Mouse (Mus musculus) CH12.LX (cell line): ENCODE measurements around the gene Rfxank. TPM values are rescaled to one million over a fixed set of nuclear protein-coding genes. Genes with fewer than 3 reads are reported as not detected.

Experiments used
- DNase-seq: peaks from one replicate; pipeline ENCODE4 v3.0.0-alpha.2; 2013; ENCODE audit errors: extremely low read depth
- H3K27ac ChIP-seq: 2 replicates; pipeline ENCODE4 v1.5.1; 2012; ENCODE audit warnings: low read depth, mild to moderate bottlenecking, control low read depth, moderate library complexity; ENCODE audit not compliant: insufficient read depth
- H3K27me3 ChIP-seq: replicated peaks from 2 replicates; pipeline ENCODE3; 2012; ENCODE audit warnings: inconsistent platforms
- H3K36me3 ChIP-seq, 2 experiments: replicated peaks in 1 of 2; 2 replicates each; pipeline versions ENCODE3 to v1.6.1; 2012; ENCODE audit warnings: inconsistent platforms in 1 of 2, low read length in 1 of 2, mild to moderate bottlenecking in 1 of 2, mixed read lengths in 1 of 2, moderate library complexity in 1 of 2; ENCODE audit not compliant: control insufficient read depth in 1 of 2, insufficient read depth in 1 of 2
- H3K4me1 ChIP-seq, 2 experiments: 2 replicates each; pipeline ENCODE4 v1.6.1; 2012; ENCODE audit warnings: inconsistent platforms in 1 of 2, moderate library complexity in 1 of 2; ENCODE audit not compliant: insufficient read depth in 2 of 2, control insufficient read depth in 1 of 2
- H3K4me2 ChIP-seq: 2 replicates; pipeline ENCODE4 v1.6.1; 2012; ENCODE audit warnings: low read depth, mild to moderate bottlenecking, control low read depth; ENCODE audit not compliant: poor library complexity, insufficient read depth, severe bottlenecking
- H3K4me3 ChIP-seq, 3 experiments: fragments of 150-350 bp in 1 of 3; sonication (generic) in 1 of 3; replicated peaks in 1 of 3; 2 replicates each; pipeline versions ENCODE3 to v1.5.1; 2011 to 2012; ENCODE audit warnings: low read depth in 2 of 3, low read length in 2 of 3, mild to moderate bottlenecking in 2 of 3, moderate library complexity in 2 of 3, control low read depth in 1 of 3, improper control_type of control experiment in 1 of 3, inconsistent platforms in 1 of 3, mixed read lengths in 1 of 3; ENCODE audit not compliant: poor library complexity in 1 of 3
- H3K79me2 ChIP-seq: replicated peaks from 2 replicates; pipeline ENCODE4 v1.6.1; 2012; ENCODE audit warnings: mild to moderate bottlenecking, moderate library complexity; ENCODE audit not compliant: control insufficient read depth, poor library complexity, insufficient read depth, severe bottlenecking; ENCODE audit errors: extremely low read depth
- H3K9ac ChIP-seq: 2 replicates; pipeline ENCODE4 v1.6.1; 2012; ENCODE audit warnings: low read depth, mild to moderate bottlenecking, control low read depth, moderate library complexity; ENCODE audit not compliant: insufficient read depth
- H3K9me3 ChIP-seq: replicated peaks from 2 replicates; pipeline ENCODE3; 2012; ENCODE audit warnings: low read length, inconsistent platforms, mixed read lengths
- BHLHE40 ChIP-seq: IDR thresholded peaks from 2 replicates; pipeline ENCODE4 v1.6.1; 2011; ENCODE audit warnings: mild to moderate bottlenecking, low read depth, low read length, improper control_type of control experiment
- CHD1 ChIP-seq: IDR thresholded peaks from 2 replicates; pipeline ENCODE4 v1.6.1; 2012; ENCODE audit warnings: low read depth, low read length, improper control_type of control experiment, inconsistent platforms
- CHD2 ChIP-seq: IDR thresholded peaks from 2 replicates; pipeline ENCODE4 v1.6.1; 2011; ENCODE audit warnings: low read length, improper control_type of control experiment
- E2F4 ChIP-seq: IDR thresholded peaks from 2 replicates; pipeline ENCODE4 v1.6.1; 2011; ENCODE audit warnings: low read depth, low read length, improper control_type of control experiment; ENCODE audit not compliant: insufficient replicate concordance
- ELF1 ChIP-seq: IDR thresholded peaks from 2 replicates; pipeline ENCODE4 v1.6.1; 2014; ENCODE audit warnings: low read depth, mild to moderate bottlenecking, inconsistent platforms, low read length, improper control_type of control experiment
- EP300 ChIP-seq: IDR thresholded peaks from 2 replicates; pipeline ENCODE4 v1.6.1; 2011; ENCODE audit warnings: low read length, improper control_type of control experiment
- ETS1 ChIP-seq: conservative IDR thresholded peaks from 2 replicates; pipeline ENCODE4 v1.6.1; 2012; ENCODE audit warnings: low read depth, mild to moderate bottlenecking, inconsistent platforms, low read length, improper control_type of control experiment, moderate library complexity
- IRF4 ChIP-seq: IDR thresholded peaks from 2 replicates; pipeline ENCODE4 v1.6.1; 2014; ENCODE audit warnings: low read depth, mild to moderate bottlenecking, inconsistent platforms, low read length, improper control_type of control experiment
- JUN ChIP-seq: IDR thresholded peaks from 2 replicates; pipeline ENCODE4 v1.6.1; 2011; ENCODE audit warnings: low read depth, mild to moderate bottlenecking, low read length, improper control_type of control experiment, moderate library complexity; ENCODE audit not compliant: insufficient read depth
- KAT2A ChIP-seq: IDR thresholded peaks from 2 replicates; pipeline ENCODE4 v1.6.1; 2012; ENCODE audit warnings: low read length, improper control_type of control experiment, inconsistent platforms; ENCODE audit not compliant: insufficient replicate concordance
- MAX ChIP-seq: IDR thresholded peaks from 2 replicates; pipeline ENCODE4 v1.6.1; 2011; ENCODE audit warnings: low read length, improper control_type of control experiment
- MAZ ChIP-seq: IDR thresholded peaks from 2 replicates; pipeline ENCODE4 v1.6.1; 2012; ENCODE audit warnings: low read depth, mild to moderate bottlenecking, inconsistent platforms, low read length, improper control_type of control experiment, moderate library complexity
- MEF2A ChIP-seq: IDR thresholded peaks from 2 replicates; pipeline ENCODE4 v1.6.1; 2014; ENCODE audit warnings: low read depth, mild to moderate bottlenecking, inconsistent platforms, low read length, improper control_type of control experiment, borderline replicate concordance
- MXI1 ChIP-seq: IDR thresholded peaks from 2 replicates; pipeline ENCODE4 v1.6.1; 2011; ENCODE audit warnings: mild to moderate bottlenecking, low read depth, low read length, improper control_type of control experiment
- MYC ChIP-seq: IDR thresholded peaks from 2 replicates; pipeline ENCODE4 v1.6.1; 2011; ENCODE audit warnings: low read depth, mild to moderate bottlenecking, improper control_type of control experiment, low read length
- NRF1 ChIP-seq: IDR thresholded peaks from 2 replicates; pipeline ENCODE4 v1.6.1; 2014; ENCODE audit warnings: low read depth, mild to moderate bottlenecking, inconsistent platforms, low read length, improper control_type of control experiment, moderate library complexity
- PAX5 ChIP-seq: IDR thresholded peaks from 2 replicates; pipeline ENCODE4 v1.6.1; 2012; ENCODE audit warnings: low read length, inconsistent platforms, mixed read lengths
- POLR2A ChIP-seq: IDR thresholded peaks from 2 replicates; pipeline ENCODE4 v1.6.1; 2011; ENCODE audit warnings: low read depth, mild to moderate bottlenecking, improper control_type of control experiment, low read length
- RAD21 ChIP-seq: IDR thresholded peaks from 2 replicates; pipeline ENCODE4 v1.6.1; 2011; ENCODE audit warnings: low read depth, mild to moderate bottlenecking, low read length, improper control_type of control experiment, moderate library complexity
- RCOR1 ChIP-seq: conservative IDR thresholded peaks from 2 replicates; pipeline ENCODE4 v1.6.1; 2012; ENCODE audit warnings: low read depth, mild to moderate bottlenecking, inconsistent platforms, low read length, improper control_type of control experiment
- SIN3A ChIP-seq: IDR thresholded peaks from 2 replicates; pipeline ENCODE4 v1.6.1; 2012; ENCODE audit warnings: low read length, improper control_type of control experiment, inconsistent platforms
- TBP ChIP-seq: conservative IDR thresholded peaks from 2 replicates; pipeline ENCODE4 v1.6.1; 2011; ENCODE audit warnings: low read depth, low read length, improper control_type of control experiment
- TCF12 ChIP-seq: IDR thresholded peaks from 2 replicates; pipeline ENCODE4 v1.6.1; 2014; ENCODE audit warnings: low read depth, mild to moderate bottlenecking, inconsistent platforms, low read length, improper control_type of control experiment
- UBTF ChIP-seq: IDR thresholded peaks from 2 replicates; pipeline ENCODE4 v1.6.1; 2012; ENCODE audit warnings: low read depth, mild to moderate bottlenecking, inconsistent platforms, low read length, improper control_type of control experiment, moderate library complexity
- USF1 ChIP-seq: IDR thresholded peaks from 2 replicates; pipeline ENCODE4 v1.6.1; 2014; ENCODE audit warnings: low read depth, mild to moderate bottlenecking, inconsistent platforms, low read length, improper control_type of control experiment
- USF2 ChIP-seq: conservative IDR thresholded peaks from 2 replicates; pipeline ENCODE4 v1.6.1; 2011; ENCODE audit warnings: low read depth, low read length, improper control_type of control experiment
- ZC3H11A ChIP-seq: IDR thresholded peaks from 2 replicates; pipeline ENCODE4 v1.6.1; 2012; ENCODE audit warnings: low read depth, mild to moderate bottlenecking, inconsistent platforms, low read length, improper control_type of control experiment
- ZKSCAN1 ChIP-seq: IDR thresholded peaks from 2 replicates; pipeline ENCODE4 v1.6.1; 2012; ENCODE audit warnings: low read depth, inconsistent platforms, low read length, improper control_type of control experiment, borderline replicate concordance
- ZNF384 ChIP-seq: IDR thresholded peaks from 2 replicates; pipeline ENCODE4 v1.6.1; 2012; ENCODE audit warnings: low read depth, low read length, improper control_type of control experiment, inconsistent platforms
- dilution Hi-C: fragments of 300-500 bp; cut with MboI; formaldehyde crosslinking; loops from 2 replicates; pipeline ENCODE4 v1.14.3; 2020; ENCODE audit warnings: low sequenced_read_pairs; ENCODE audit not compliant: extremely low pct_unique_long_range_greater_than_20kb, extremely low pct_ligation_motif_present
- in situ Hi-C: fragments of 300-500 bp; cut with MboI; formaldehyde crosslinking; loops from 3 replicates; pipeline ENCODE4 v1.14.3; 2019; ENCODE audit warnings: low sequenced_read_pairs, low pct_ligation_motif_present, low pct_unique_long_range_greater_than_20kb, mixed read lengths
- polyA plus RNA-seq: library from polyadenylated mRNA; unstranded; fragments of >175 nt; gene quantifications from 2 replicates; pipeline ENCODE4 v1.2.1, GENCODE M21; 2012; ENCODE audit warnings: low read depth; ENCODE audit not compliant: insufficient read length
- total RNA-seq, 2 experiments: library from RNA; depleted of rRNA; stranded (reverse); fragments of 300-350 nt in 1 of 2; fragments of >200 nt in 1 of 2; gene quantifications; 2 replicates each; pipeline ENCODE4 v1.2.3; 2012 to 2014

The Rfxank gene
- total and polyA plus RNA-seq, 3 experiments = 12.3 to 17.2 (median 13.4) TPM

DNA sequence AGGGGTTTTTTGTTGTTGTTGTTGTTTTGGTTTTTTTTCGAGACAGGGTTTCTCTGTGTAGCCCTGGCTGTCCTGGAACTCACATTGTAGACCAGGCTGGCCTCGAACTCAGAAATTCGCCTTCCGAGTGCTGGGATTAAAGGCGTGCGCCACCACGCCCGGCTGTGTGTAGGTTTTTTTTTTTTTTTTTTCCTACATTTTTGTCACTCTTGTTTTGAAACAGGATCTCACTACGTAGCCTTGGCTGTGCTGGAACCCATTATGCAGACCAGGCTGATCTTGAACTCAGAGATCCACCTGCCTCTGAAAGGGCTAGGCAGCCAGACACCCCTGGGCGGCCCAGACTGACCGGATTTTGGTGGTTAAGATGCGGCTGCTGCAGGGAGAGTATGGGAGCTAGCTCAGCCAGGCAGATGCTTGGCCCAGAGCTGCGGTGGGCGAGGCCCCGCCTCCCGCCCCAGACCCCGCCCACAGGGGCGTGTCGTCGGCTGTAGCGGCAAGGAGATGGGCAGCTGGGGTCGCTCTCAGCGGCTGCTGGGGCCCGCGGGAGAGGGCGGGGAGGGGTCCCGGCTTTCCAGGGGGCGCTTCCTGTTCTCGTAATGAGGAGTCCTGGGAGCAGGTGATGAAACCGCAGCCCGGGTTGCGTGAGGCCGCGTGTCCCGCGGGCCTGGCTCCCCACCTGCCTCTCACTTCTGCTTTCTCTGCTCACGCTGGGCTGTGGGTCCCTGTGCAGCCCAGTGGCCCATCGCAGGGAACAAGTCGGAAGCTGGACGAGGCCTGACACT is 19.3 kb upstream of the Rfxank start (continued):
- TF ChIP-seq UBTF (peak; percentile 87; the same call in 1 of the 2 replicates), MYC (peak; percentile 97; the same call in 1 of the 2 replicates), NRF1 (peak; percentile 40; the same call in 1 of the 2 replicates), JUN (peak; percentile 10; the same call in 1 of the 2 replicates), RCOR1 (peak; percentile 99), CHD2 (peak; percentile 81), IRF4 (peak; percentile 98), USF1 (no peak), ELF1 (peak; percentile 78), SIN3A (peak; percentile 90)
- TF ChIP-seq, all 38 proteins: peak for 29

DNA sequence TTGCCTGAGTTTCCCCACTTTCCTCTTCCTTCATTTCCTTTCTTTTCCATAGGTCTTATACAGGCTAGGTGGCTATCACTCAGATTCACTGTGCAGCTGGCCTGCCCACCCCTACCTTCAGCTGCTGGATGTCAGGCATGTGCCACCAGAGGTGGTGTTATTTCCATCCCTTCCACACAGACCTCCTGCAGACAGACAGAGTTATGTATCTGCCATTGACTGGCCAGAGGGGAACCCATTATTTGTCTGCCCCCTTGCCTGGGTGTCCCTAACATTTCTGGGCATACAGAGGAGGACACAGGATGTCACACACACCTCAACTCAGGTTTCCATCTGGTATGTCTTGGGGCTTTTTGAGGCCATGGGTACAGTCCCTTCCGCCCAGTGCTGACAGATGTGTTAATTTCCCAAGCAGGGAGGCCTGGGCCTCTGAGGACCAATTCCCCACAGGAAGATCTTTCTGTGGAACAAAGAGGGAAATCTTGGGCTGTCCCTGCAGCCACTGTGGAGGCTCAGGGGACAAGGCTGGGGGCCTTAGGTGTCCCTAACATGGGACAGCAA is 18.4 kb upstream of the Rfxank start:
- H3K9me3 ChIP-seq = no peaks in the 10 kb centered on the region
- no peak for TF ChIP-seq ZKSCAN1
- no peak for TF ChIP-seq NRF1
- TF ChIP-seq BHLHE40 = peak; percentile 55
- peak; percentile 70 for TF ChIP-seq ETS1
- TF ChIP-seq KAT2A = no peak
- TF ChIP-seq ZNF384 = no peak
- no peak for TF ChIP-seq MAX
- peak; percentile 29; the same call in 1 of the 2 replicates for TF ChIP-seq ELF1
- TF ChIP-seq TCF12 = peak; percentile 76
- TF ChIP-seq TBP = 0 out of 2 replicates have a peak, but pooled peaks have one; percentile 13
- TF ChIP-seq RAD21 = no peak
- no peak for TF ChIP-seq MAZ
- TF ChIP-seq ZC3H11A = no peak
- TF ChIP-seq MXI1 = 0 out of 2 replicates have a peak, but pooled peaks have one; percentile 45
- no peak for TF ChIP-seq CHD1
- no peak for TF ChIP-seq PAX5
- TF ChIP-seq E2F4 = no peak
- no peak for TF ChIP-seq USF2
- 0 out of 2 replicates have a peak, but pooled peaks have one; percentile 20 for TF ChIP-seq IRF4
- TF ChIP-seq POLR2A = peak; percentile 8
- TF ChIP-seq EP300 = peak; percentile 55
- TF ChIP-seq MEF2A = no peak
- H3K27ac ChIP-seq = peak overlapping the region; percentile 98
- H3K9ac ChIP-seq = peak overlapping the region; percentile 90
- dilution Hi-C loops = no loop called here
- H3K4me2 ChIP-seq = peak overlapping the region; percentile 93
- H3K4me3 ChIP-seq = peak overlapping the region; percentile 40 to 69 (median 42)
- H3K27me3 ChIP-seq = no peaks in the 10 kb centered on the region
- DNase-seq = no peak
- peaks cover 36 to 49% of the 10 kb centered on the region in 2 experiments for H3K36me3 ChIP-seq
- H3K4me1 ChIP-seq = peaks cover 28 to 52% of the 10 kb centered on the region in 2 experiments
- in situ Hi-C loops = no loop called here
- H3K79me2 ChIP-seq = peaks cover 72% of the 10 kb centered on the region
